Mouse (Mus musculus): ENCODE data around the gene Ankrd22.
A peak's percentile ranks its signal among the peaks of the same experiment; 100 is the strongest.

Ankrd22 gene

DNA sequence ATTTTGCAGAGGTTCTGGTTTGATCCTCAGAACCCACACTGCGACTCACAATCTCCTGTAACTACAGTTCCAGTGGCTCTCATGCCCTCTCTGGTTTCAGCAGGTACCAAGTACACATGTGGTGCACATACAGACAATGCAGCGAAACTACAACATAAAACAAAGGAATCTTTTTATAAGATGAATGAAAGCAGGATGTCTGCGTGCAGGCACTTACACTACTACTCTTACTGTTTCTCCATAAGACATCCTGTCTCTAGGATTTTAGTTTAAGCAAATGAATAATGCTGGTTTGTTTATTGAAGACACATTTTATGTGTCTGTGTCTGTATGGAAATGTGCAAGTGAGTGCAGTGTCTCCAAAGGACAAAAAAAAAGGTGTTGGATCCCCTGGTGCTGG, 15.4 kb upstream of the Ankrd22 start:
- DNase-seq (ENCODE audit: low read depth, low spot score) = no peak

GRCm38 (mm10) chr19:34180316-34180715, 14.5 kb upstream of the Ankrd22 start:
- DNase-seq (ENCODE audit: low read depth, low spot score) = no peak

GRCm38 (mm10) chr19:34179136-34179535, 13.3 kb upstream of the Ankrd22 start:
- DNase-seq (ENCODE audit: low read depth, low spot score) = no peak

DNA sequence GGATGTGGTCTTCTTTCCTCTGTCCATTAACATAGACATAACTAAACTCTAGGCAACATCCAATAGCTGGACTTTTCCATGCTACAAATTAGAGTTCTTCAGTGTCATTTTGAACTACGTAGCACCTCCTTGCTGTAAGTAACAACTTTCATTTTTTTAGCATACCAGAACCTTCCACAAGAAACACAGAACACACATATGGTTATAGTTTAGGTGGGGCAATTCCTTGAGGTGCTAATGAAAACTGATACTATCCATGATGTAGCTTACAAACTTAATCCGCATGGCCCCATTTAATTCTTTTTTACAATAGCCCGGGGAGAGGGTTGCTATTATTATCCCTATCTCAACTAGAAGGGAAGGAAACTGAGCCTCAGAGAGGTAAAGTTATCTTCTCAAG, 8.2 kb upstream of the Ankrd22 start:
- DNase-seq (ENCODE audit: low read depth, low spot score) = no peak

DNA sequence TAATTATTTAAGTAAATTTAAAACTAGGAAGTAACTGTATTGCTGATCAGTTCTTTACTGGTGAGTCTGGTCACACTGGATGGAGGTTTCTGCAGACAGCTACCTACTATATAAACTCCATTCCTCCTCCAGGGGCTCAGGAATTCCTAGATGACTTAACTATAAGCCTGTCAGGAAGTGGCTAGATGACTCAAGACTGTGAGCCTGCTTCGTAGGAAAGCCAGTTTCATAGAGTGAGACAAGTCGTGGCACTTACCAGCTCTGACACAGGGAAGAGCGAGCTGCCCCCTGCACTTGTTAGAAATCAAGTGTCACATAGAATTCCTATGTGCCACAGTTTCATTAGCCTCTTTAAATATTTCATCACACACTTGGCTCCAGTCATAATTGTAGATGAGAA, 5.3 kb upstream of the Ankrd22 start:
- DNase-seq (ENCODE audit: low read depth, low spot score) = no peak

GRCm38 (mm10) chr19:34169121-34169520, 3.3 kb upstream of the Ankrd22 start:
- no peak for DNase-seq (ENCODE audit: low read depth, low spot score)

DNA sequence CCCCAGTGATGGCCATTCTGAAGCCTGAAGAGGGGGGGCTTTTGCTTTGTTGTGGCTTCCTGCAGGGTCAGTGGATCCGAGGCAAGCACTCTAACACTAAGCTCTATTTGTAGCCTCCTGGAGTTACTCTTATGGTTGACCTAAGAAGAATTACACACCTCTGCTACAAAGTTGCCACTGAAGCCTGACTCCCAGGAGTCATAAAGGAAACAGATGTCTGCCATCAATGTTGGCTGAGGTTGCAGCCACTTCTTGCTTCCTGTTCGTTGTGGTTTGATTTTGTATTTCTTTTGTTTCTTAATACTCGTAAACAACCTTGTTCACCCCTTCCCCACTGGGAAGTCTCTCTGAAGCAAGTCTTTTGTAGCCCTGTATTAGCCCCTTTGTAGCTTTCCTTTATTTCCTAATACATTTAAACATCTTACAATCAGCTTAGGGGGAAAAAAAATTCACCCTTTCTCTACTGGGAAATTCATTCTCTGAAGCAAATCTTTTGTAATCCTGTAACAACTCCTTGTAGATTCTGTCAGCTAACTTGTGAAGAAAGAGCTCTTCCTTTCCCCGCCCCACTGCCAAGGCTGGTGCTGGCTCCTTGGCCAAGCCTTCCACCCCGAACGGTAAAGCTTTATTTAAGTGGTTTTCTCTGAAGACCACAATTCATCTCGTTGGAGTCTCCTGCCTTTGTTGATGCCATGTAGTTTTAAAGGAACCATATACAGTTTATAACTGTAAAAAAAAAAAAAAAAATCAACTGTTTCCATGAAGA, 2.2 kb upstream of the Ankrd22 start:
- DNase-seq (ENCODE audit: low read depth, low spot score) = no peak

- no peak for DNase-seq (ENCODE audit: low read depth, low spot score)
Observed at GRCm38 (mm10) chr19:34166386-34166785, 533 bp upstream of the Ankrd22 start.

GRCm38 (mm10) chr19:34162693-34163092, 3.2 kb downstream of the Ankrd22 start:
- no peak for DNase-seq (ENCODE audit: low read depth, low spot score)

DNA sequence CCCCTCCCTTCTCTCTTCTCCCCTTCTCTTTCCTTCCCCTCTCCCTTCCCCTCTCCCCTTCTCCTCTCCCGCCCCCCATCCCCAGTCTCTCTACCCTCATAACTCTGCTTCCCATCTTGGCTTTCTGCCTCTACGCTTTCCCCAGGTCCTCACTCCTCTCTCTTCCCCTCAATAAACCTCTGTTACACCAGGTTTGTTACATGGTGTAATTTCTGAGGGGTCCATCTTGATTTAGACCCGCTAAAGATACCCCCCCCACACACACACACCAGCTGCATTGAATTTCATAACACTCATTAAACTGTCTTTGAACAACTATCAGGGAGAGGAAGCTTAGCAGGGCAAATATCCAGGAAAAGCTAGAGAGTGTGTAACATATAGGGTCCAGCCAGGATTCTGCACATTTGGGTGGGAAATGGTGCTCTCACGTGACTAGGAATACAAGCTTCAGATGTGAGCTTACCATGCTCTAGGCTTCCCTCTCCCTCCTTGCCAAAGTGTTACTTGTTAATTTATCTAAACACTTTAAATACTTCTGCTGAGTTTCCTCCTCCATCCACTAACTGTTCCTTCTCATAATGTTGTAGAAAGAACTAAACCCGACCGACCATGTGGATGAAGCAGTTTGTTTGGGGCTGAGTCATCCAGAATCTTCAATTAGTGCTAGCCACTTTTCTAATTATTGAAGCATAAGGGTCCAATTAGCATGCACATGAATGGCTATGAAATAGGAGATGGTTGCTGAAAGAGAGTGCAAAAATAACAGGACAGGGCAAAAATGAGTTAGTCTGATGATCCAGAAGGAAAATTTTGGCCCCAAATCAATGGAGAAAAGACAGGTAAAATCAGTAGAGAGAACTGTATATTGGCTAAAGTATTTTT, 12.3 kb downstream of the Ankrd22 start:
- no peak for DNase-seq (ENCODE audit: low read depth, low spot score)

DNA sequence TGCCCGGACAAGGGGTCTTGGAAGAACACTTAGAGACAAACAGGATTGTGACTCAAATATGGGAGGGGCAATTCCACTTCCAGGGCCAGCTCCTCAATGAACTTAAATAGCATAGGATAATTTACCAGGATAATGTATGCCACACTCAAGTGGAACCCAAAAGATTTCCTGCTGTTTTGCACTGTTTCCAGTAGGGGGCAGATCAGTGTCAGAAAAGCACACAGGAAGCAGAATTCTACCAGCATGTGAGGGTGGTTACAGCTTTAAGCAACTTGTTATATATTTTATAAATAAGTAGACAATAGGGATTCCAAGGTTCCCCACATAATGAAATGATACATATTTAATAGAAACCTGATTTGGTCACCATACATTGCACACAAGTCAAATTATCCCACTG, 13.9 kb downstream of the Ankrd22 start:
- peak; percentile 48 for DNase-seq (ENCODE audit: low read depth, low spot score)

- DNase-seq (ENCODE audit: low read depth, low spot score) = peak; percentile 17
Observed at GRCm38 (mm10) chr19:34148421-34148820, 17.4 kb downstream of the Ankrd22 start.

DNA sequence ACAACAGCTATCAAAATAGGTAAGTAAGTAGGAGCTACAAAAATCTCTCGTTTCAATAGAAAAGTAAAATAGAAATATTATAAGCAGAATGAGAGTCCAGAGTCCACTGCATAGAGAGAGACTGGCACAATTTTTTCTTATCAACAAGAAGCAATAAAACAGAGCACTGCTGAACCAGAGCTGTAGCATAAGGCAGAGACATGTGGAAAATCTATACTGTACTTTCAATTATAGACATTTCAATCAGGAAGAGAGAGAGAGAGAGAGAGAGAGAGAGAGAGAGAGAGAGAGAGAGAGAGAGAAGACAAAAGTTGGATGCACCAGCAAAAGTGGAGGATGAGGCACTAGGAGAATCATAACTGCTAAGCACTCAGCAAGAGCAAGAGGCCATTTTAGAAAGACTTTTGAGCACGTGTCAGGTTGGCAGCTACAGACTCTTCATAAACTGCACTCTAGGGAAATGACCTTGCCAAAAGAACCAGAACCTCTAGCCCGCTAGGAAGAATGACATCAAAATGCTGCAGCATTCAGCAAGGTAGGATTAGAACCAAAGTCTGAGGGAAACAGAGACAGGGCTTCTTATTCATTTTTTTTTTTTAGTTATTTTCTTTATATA, 26.3 kb downstream of the Ankrd22 start:
- DNase-seq (ENCODE audit: low read depth, low spot score) = no peak

- DNase-seq (ENCODE audit: low read depth, low spot score) = peak; percentile 14
Observed at GRCm38 (mm10) chr19:34138720-34139430, 27.0 kb downstream of the Ankrd22 start.

DNA sequence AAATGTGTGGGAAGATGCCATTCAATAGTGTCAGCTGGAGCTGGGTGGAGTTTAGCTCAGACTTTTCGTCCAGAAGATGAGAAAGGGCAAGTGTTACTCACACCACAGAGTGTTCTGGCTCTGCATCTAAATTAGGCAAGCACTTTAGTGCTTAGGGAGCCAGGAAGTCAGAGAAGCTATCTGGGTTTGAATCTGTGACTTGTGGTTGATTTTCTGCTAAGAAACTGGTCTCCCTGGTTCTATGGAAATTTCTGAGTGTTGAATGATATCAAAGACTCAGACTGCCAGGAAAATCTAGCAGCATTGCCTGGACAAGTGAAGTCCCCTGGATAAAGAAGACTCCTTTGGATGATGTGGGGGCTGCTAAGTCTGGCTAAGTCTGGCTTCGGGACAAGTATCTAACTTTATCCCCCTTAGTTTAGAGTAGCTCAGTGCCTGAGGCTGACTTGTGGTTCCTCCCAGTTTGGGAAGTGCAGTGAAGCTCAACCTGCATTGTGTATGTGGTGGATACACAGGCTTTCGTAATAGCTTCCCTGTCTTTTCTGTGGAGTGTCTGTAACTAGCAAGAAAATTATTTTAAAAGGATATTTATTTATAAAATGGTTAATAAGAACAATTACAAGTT, 45.6 kb downstream of the Ankrd22 start:
- DNase-seq (ENCODE audit: low read depth, low spot score) = no peak

- DNase-seq (ENCODE audit: low read depth, low spot score) = no peak
Observed at GRCm38 (mm10) chr19:34119653-34120052, 46.2 kb downstream of the Ankrd22 start.

DNA sequence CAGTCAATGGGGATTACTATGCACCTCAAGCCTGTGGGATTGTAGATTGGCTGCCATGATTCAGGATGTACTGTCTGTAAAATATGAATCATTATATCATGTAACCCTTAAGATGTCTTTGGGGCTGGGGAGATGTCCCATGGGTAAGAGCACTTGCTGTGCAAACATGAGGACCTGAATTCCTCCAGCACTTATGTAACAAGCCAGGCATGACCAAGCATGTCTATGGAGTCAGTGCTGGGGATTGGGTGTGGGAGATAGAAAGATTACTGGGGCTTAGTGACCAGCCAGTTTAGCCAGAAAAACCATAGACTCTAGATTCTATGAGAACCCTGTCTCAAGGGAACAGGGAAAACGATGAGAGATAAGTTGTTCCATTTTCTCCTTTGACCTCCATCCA, 46.8 kb downstream of the Ankrd22 start:
- DNase-seq (ENCODE audit: low read depth, low spot score) = no peak

- DNase-seq (ENCODE audit: low read depth, low spot score) = no peak
Observed at GRCm38 (mm10) chr19:34104841-34105240, 61.0 kb downstream of the Ankrd22 start.

GRCm38 (mm10) chr19:34101888-34102287, 64.0 kb downstream of the Ankrd22 start:
- no peak for DNase-seq (ENCODE audit: low read depth, low spot score)

DNA sequence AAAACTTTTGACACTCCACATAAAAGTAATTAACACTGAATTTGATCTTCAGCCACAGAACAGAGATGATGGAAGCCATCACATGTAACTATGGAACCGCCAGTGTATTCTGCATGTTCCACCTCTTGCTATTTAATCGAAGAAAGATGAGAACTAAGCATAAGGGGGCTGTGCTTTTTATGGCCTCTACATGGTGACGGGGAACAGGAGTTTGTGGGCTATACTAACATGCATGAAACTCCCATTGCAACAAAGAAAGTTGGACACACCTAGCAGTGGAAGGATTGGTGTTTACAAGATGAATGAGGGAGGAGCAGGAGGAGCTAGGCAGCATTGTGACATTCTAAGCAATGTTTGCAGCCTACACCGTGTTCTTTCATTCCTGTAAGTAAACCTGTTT, 65.2 kb downstream of the Ankrd22 start, which contains the start of gene Lipm:
Lipm (plus strand) TSS at position 301 of the 400 bp plus-strand sequence.
- DNase-seq (ENCODE audit: low read depth, low spot score) = no peak

- DNase-seq (ENCODE audit: low read depth, low spot score) = no peak
Observed at GRCm38 (mm10) chr19:34096228-34096627, 69.6 kb downstream of the Ankrd22 start.
